Mouse (Mus musculus): Measurements from ENCODE around the gene Npffr2.
"Not testable (repeated sequence)": the region's sequence is repeated elsewhere in the genome, so short reads cannot be mapped to it uniquely, and the experiment has no call there.

Gene Npffr2

GRCm38 (mm10) chr5:89526878-89527578 is at the start of gene Npffr2:
Npffr2 (plus strand) TSS chr5:89527429.
- no peak for DNase-seq (ENCODE audit: low spot score)

- no peak for DNase-seq (ENCODE audit: low spot score)
Observed at GRCm38 (mm10) chr5:89492560-89492959, 34.7 kb upstream of the Npffr2 start.

- DNase-seq (ENCODE audit: low spot score): no peak
Observed at GRCm38 (mm10) chr5:89500182-89500581, 27.0 kb upstream of the Npffr2 start.

- DNase-seq (ENCODE audit: low spot score): no peak
Observed at GRCm38 (mm10) chr5:89518641-89519040, 8.6 kb upstream of the Npffr2 start.

GRCm38 (mm10) chr5:89526181-89526778 is 949 bp upstream of the Npffr2 start:
- DNase-seq (ENCODE audit: low spot score): no peak

- no peak for DNase-seq (ENCODE audit: low spot score)
Observed at GRCm38 (mm10) chr5:89528951-89529350, 1.7 kb downstream of the Npffr2 start.

- no peak for DNase-seq (ENCODE audit: low spot score)
Observed at GRCm38 (mm10) chr5:89529391-89529790, 2.2 kb downstream of the Npffr2 start.

- no peak for DNase-seq (ENCODE audit: low spot score)
Observed at GRCm38 (mm10) chr5:89536018-89536417, 8.8 kb downstream of the Npffr2 start.

- DNase-seq (ENCODE audit: low spot score): no peak
Observed at GRCm38 (mm10) chr5:89542472-89542871, 15.2 kb downstream of the Npffr2 start.

GRCm38 (mm10) chr5:89543476-89543875 is 16.2 kb downstream of the Npffr2 start:
- DNase-seq (ENCODE audit: low spot score): no peak

- not testable (repeated sequence) for DNase-seq (ENCODE audit: low spot score)
Observed at GRCm38 (mm10) chr5:89559118-89559517, 31.9 kb downstream of the Npffr2 start.

- DNase-seq (ENCODE audit: low spot score): no peak
Observed at GRCm38 (mm10) chr5:89561381-89561780, 34.2 kb downstream of the Npffr2 start.

GRCm38 (mm10) chr5:89578678-89579077 is 51.4 kb downstream of the Npffr2 start:
- no peak for DNase-seq (ENCODE audit: low spot score)

GRCm38 (mm10) chr5:89579181-89579580 is 52.0 kb downstream of the Npffr2 start:
- DNase-seq (ENCODE audit: low spot score): no peak

GRCm38 (mm10) chr5:89581143-89581542 is 53.9 kb downstream of the Npffr2 start:
- no peak for DNase-seq (ENCODE audit: low spot score)

- no peak for DNase-seq (ENCODE audit: low spot score)
Observed at GRCm38 (mm10) chr5:89581742-89582366, 54.6 kb downstream of the Npffr2 start.

GRCm38 (mm10) chr5:89585021-89585420 is 57.8 kb downstream of the Npffr2 start:
- DNase-seq (ENCODE audit: low spot score): no peak

GRCm38 (mm10) chr5:89592301-89592700 is 65.1 kb downstream of the Npffr2 start:
- DNase-seq (ENCODE audit: low spot score): no peak

GRCm38 (mm10) chr5:89611322-89612015 is 84.2 kb downstream of the Npffr2 start:
- no peak for DNase-seq (ENCODE audit: low spot score)

GRCm38 (mm10) chr5:89612262-89612661 is 85.0 kb downstream of the Npffr2 start:
- no peak for DNase-seq (ENCODE audit: low spot score)

GRCm38 (mm10) chr5:89631599-89631998 is 104.4 kb downstream of the Npffr2 start:
- DNase-seq (ENCODE audit: low spot score): no peak

Data from urinary bladder, postnatal 10 days (tissue).